Mouse (Mus musculus): Measurements from ENCODE around the gene N4bp2. TPM values are rescaled to one million over a fixed set of nuclear protein-coding genes. Genes with fewer than 3 reads are reported as not detected.
"Not testable (repeated sequence)": the region's sequence is repeated elsewhere in the genome, so short reads cannot be mapped to it uniquely, and the experiment has no call there.

The N4bp2 gene
- total and polyA plus RNA-seq, 3 experiments, result 11.4 to 50.6 (median 12.9) TPM

GRCm38 (mm10) chr5:65776166-65776565 lies 12.8 kb downstream of the N4bp2 start:
- DNase-seq (ENCODE audit: low read depth, low spot score), result no peak

GRCm38 (mm10) chr5:65776907-65777306 lies 13.6 kb downstream of the N4bp2 start:
- Histone ChIP-seq H3K36me3 (ENCODE audit: control insufficient read depth in 1 of 2, insufficient read depth in 2 of 2, low read length in 2 of 2) (peaks cover 0 to 10% of the 10 kb centered on the region in 2 experiments; a peak in 2 of 4 replicates), H3K9ac (ENCODE audit: control insufficient read depth, low read depth, low read length, poor library complexity, severe bottlenecking) (no peak overlapping the region), H3K9me3 (replicated peaks; ENCODE audit: insufficient read depth, low read length) (no peaks in the 10 kb centered on the region), H3K4me3 (ENCODE audit: control insufficient read depth in 1 of 2, insufficient read depth in 1 of 2, low read depth in 2 of 2, low read length in 2 of 2) (no peak overlapping the region), H3K27me3 (ENCODE audit: control insufficient read depth in 1 of 2, insufficient read depth in 2 of 2, low read length in 2 of 2) (no peaks in the 10 kb centered on the region), H3K79me2 (ENCODE audit: control insufficient read depth, insufficient read depth, low read length, poor library complexity) (no peaks in the 10 kb centered on the region), H3K4me1 (ENCODE audit: control insufficient read depth in 1 of 2, insufficient read depth in 2 of 2, low read length in 2 of 2) (peaks cover 9 to 13% of the 10 kb centered on the region in 2 experiments), H3K27ac (ENCODE audit: control insufficient read depth, low read depth, low read length) (no peak overlapping the region)
- TF ChIP-seq TAL1 (IDR thresholded peaks at IDR 0.05; ENCODE audit: low read length), result no peak
- no peak for TF ChIP-seq HCFC1 (IDR thresholded peaks at IDR 0.05; ENCODE audit: low read depth, low read length)
- TF ChIP-seq NRF1 (IDR thresholded peaks at IDR 0.05; ENCODE audit: insufficient read depth, low read depth, low read length, poor library complexity, severe bottlenecking), result no peak
- no peak for DNase-seq (ENCODE audit: low read depth, low spot score)

More at GRCm38 (mm10) chr5:65776166-65776565, 12.8 kb downstream of the N4bp2 start:
- no peak overlapping the region for H3K27ac ChIP-seq (ENCODE audit: control insufficient read depth, low read depth, low read length)
- H3K36me3 ChIP-seq (ENCODE audit: control insufficient read depth in 1 of 2, insufficient read depth in 2 of 2, low read length in 2 of 2), result peaks cover 0 to 10% of the 10 kb centered on the region in 2 experiments; a peak in 2 of 4 replicates
- H3K4me3 ChIP-seq (ENCODE audit: control insufficient read depth in 1 of 2, insufficient read depth in 1 of 2, low read depth in 2 of 2, low read length in 2 of 2), result no peak overlapping the region
- peaks cover 4 to 13% of the 10 kb centered on the region in 2 experiments for H3K4me1 ChIP-seq (ENCODE audit: control insufficient read depth in 1 of 2, insufficient read depth in 2 of 2, low read length in 2 of 2)
- no peak overlapping the region for H3K9ac ChIP-seq (ENCODE audit: control insufficient read depth, low read depth, low read length, poor library complexity, severe bottlenecking)
- H3K79me2 ChIP-seq (ENCODE audit: control insufficient read depth, insufficient read depth, low read length, poor library complexity), result no peaks in the 10 kb centered on the region
- TF ChIP-seq MAFK (IDR thresholded peaks at IDR 0.05; ENCODE audit: borderline replicate concordance, low read depth, low read length), result no peak
- TF ChIP-seq TBP (IDR thresholded peaks at IDR 0.05; ENCODE audit: low read depth, low read length), result no peak
- no peak for TF ChIP-seq BHLHE40 (IDR thresholded peaks at IDR 0.05; ENCODE audit: borderline replicate concordance, low read depth, low read length)
- TF ChIP-seq GATA1 (IDR thresholded peaks at IDR 0.05; ENCODE audit: low read depth, low read length), result no peak
- no peak for TF ChIP-seq MYC (IDR thresholded peaks at IDR 0.05; ENCODE audit: low read depth, low read length)
- TF ChIP-seq ELF1 (IDR thresholded peaks at IDR 0.05; ENCODE audit: low read depth, low read length), result no peak
- TF ChIP-seq SIN3A (IDR thresholded peaks at IDR 0.05; ENCODE audit: low read length), result no peak
- no peak for TF ChIP-seq CHD2 (IDR thresholded peaks at IDR 0.05; ENCODE audit: low read length)
- H3K9me3 ChIP-seq (replicated peaks; ENCODE audit: insufficient read depth, low read length), result no peaks in the 10 kb centered on the region
- H3K27me3 ChIP-seq (ENCODE audit: control insufficient read depth in 1 of 2, insufficient read depth in 2 of 2, low read length in 2 of 2), result no peaks in the 10 kb centered on the region

- H3K9me3 ChIP-seq (replicated peaks; ENCODE audit: insufficient read depth, low read length); H3K27ac ChIP-seq (ENCODE audit: control insufficient read depth, low read depth, low read length); H3K9ac ChIP-seq (ENCODE audit: control insufficient read depth, low read depth, low read length, poor library complexity, severe bottlenecking); H3K4me3 ChIP-seq (ENCODE audit: control insufficient read depth in 1 of 2, insufficient read depth in 1 of 2, low read depth in 2 of 2, low read length in 2 of 2); H3K27me3 ChIP-seq (ENCODE audit: control insufficient read depth in 1 of 2, insufficient read depth in 2 of 2, low read length in 2 of 2); H3K79me2 ChIP-seq (ENCODE audit: control insufficient read depth, insufficient read depth, low read length, poor library complexity); DNase-seq (ENCODE audit: low read depth, low spot score): not testable (repeated sequence)
- peaks cover 0 to 10% of the 10 kb centered on the region in 2 experiments; a peak in 2 of 4 replicates for H3K36me3 ChIP-seq (ENCODE audit: control insufficient read depth in 1 of 2, insufficient read depth in 2 of 2, low read length in 2 of 2)
- peaks cover 9 to 13% of the 10 kb centered on the region in 2 experiments for H3K4me1 ChIP-seq (ENCODE audit: control insufficient read depth in 1 of 2, insufficient read depth in 2 of 2, low read length in 2 of 2)
Measured at GRCm38 (mm10) chr5:65778986-65779385, 15.7 kb downstream of the N4bp2 start.

Measured in MEL (cell line).